Mouse (Mus musculus) ovary, postnatal 36 days (tissue): ENCODE data around the gene Lcp2.
"Not testable (repeated sequence)": the region's sequence is repeated elsewhere in the genome, so short reads cannot be mapped to it uniquely, and the experiment has no call there.

Experiments used
- DNase-seq: peaks from one replicate; pipeline ENCODE4 v3.0.0; 2022; ENCODE audit warnings: low spot score, mixed read lengths

Lcp2 gene

DNA sequence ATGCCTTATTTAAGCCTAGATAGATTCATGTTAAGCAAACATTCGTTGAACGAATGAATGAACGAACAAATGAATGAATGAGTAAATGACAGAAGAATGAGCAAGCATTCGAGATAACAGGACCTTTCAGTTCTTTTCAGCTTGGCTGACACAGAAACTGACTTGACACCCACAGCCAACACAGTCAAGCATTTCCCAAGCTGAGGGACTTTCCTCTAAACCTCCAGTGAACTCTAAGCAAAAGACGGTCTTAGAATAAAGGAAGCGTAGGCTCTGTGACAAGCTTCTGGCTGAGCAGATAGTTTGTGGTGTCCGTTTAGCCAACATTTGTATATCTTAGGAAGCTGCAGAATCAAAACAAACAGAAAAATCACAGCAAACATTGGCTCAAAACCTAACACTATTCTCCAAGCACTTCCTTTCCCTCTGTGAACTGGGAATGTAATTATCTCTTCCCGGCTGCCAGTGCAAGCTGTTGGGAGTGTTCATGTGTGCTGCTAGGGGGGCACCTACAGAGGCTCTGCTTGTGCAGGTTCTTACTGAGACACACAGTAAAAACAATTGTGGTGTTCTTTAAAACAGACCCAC is 39.5 kb downstream of the Lcp2 start:
- DNase-seq: no peak

DNA sequence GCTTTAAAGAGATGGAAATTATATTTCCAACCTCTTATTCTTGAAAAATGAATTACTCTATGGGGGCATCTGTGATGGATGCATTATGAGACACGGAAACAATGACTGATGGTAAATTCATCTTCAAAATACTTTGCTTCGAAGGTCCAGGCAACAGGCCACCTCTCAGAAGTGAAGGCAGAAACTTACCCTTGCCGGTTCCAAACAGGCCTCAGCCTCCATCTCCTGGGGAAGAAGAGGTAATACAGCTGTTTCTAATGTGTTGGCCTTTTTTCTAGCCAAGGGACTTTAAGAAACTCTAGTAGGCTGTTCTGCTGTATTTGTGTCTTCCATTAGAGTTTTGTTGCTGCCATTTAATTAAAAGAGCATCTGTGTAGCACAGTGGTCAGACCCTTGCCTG is 40.3 kb downstream of the Lcp2 start:
- no peak for DNase-seq

DNA sequence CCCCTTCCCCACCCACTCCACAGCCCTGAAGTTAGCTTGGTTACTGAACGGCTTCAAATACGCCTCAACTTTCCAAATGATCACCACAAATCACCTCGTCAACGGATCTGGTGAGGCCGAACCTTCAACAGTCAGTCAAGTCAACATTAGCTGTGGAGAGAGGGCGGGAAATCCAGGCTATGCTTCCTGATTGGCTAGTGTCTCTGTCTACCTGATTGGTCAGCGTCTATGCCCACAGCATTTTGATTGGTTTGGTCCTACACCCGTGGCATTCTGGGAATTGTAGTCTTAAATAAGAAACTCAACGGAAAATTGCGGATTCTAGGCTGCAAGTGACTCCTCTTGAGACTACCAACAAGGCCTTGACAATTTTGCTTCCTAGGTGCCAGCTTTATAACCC is 51.7 kb downstream of the Lcp2 start, which contains the start of gene 4930469K13Rik:
Gene 4930469K13Rik (minus strand): TSS at position 133 of the 400 bp plus-strand sequence.
- no peak for DNase-seq

DNA sequence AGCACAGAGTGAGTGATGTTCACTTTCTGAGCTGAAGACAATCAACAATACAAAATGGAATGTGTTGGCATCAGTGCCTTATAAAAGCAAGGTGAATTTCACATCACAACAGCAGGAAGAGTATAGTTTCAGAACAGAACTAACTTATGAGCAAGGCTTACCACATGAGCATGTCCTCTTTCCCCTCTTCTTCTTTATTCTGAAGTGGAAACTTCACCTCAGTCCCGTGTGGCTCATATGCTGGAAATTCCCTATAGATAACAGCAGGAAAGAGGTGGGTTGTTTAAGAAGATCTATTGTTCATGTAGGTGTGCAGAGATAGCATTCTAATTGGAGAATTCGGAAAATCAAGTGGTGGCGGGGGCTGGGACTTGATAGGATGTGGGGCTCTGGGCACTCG is 55.1 kb downstream of the Lcp2 start:
- no peak for DNase-seq

DNA sequence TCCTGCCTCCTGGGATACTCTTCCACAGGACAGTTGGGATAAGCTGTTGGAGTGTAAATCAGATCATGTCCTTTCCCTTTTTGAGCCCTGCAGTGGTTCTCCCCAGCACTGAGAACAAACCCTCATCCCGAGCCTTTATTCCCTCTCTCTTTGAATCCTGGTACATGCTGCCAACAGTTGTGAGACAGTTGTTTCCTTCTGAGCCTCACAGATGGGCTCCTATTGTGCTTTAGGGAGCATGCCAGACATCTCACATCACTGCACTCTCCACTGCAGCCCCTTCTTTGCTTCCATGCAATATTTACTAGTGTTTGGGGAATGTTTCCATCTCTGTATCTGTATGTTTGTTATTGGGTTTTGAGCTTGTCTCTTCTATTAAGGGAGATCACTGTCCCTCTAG is 58.2 kb downstream of the Lcp2 start:
- DNase-seq: no peak

DNA sequence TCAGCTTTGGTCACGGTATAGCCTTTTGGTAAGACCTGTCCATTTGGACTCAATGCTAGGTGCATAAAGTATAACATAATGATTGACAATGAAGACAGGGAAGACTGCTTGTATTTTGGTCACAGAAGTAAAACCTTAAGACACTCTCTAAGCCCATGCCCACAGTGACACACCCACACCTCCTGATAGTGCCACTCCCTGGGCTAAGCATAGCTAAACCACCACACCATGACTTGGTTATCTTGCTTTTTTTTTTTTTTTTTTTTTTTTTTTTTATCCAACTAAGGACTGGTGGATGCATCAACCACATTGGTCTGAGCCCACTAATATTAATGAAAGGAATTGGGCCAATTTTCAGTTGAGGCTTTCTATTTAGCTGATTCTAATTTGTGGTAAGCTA is 62.5 kb downstream of the Lcp2 start:
- no peak for DNase-seq

DNA sequence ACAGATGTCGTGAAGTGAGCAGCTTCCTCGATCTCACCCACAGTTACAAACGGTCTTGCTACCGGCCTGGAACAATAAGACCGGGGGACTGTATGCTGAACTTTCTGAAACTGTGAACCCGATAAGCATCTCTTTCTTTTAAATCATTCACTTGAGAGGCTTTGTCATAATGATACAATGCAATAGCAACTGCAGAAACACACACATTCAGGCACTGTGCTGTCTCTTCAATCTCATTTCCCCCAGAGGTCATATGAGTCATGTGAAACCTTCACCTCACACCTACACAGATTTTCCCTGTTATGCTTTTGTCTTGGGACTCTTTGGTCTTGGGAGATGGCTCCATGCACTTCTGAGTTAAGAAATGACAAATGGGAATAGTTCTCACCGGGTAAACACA is 65.2 kb downstream of the Lcp2 start:
- no peak for DNase-seq

DNA sequence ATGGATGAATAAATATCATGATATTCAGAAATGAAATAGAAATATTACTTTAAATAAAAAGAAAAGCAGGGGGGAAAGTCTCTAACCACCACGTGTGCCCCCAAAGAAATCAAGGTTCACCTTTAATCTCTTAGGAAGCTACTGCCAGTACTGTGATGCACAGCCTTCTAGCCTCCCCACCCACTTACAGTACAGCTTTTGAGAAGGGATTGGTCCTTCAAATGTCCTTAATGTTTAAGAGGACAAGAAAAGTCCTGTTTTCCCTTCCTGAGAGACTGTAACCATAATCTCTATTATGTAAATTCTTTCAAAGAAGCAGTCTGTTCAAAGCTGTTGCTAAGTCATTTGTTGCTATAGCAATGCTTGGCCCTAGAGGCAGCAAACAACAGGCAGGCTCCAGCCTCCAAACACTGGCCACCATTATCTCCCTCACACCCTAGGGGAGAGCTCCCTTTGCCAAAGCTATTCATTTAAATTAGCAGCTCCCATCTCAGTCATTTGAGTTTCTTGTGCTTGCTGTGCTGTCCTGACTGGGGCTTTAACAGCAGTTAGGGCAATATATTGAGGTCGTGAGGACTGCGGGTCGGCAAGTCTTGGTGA is 66.2 kb downstream of the Lcp2 start:
- no peak for DNase-seq

DNA sequence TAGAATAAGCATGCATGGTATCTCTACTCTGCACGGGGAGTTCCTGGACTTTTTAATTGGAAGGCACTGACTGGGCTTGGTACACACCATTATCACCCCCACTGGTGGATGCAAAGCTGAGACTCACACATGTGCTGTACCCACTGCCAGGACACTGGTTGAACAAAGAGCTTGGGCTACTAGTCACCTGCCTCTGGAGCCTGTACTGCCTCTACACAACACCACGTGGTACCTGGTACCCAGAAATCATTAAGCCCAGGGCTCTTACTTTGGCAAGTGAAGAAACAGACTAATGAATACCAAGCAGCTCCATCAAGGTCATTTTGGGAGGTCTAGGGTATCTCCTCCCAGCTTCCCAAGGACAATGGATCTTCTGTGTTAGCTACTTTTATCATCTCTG is 67.0 kb downstream of the Lcp2 start:
- DNase-seq: no peak

GRCm38 (mm10) chr11:34116572-34117135 is 69.9 kb downstream of the Lcp2 start:
- DNase-seq: no peak

GRCm38 (mm10) chr11:34117581-34117980 is 70.9 kb downstream of the Lcp2 start:
- no peak for DNase-seq

DNA sequence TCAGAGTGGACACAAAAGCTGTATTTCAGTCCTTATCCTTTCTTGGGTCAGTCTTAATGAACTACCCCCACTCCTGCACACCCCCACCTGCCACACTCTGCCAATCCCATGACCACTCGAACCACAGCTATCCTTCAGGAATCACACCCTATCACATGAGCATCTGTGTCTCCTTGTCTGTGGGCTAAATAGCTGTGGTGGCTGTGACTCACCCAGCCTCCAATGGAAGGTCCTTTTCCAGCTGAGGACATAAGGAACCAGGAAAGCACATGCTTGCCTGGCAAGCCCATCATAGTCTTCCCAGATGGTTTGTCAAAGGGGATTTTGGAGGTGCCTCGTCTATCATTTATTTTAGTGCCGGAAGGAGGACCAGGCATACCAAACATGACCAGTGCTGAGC is 71.6 kb downstream of the Lcp2 start:
- no peak for DNase-seq

- no peak for DNase-seq
These were observed 76.4 kb downstream of the Lcp2 start for GRCm38 (mm10) chr11:34123147-34123546.

DNA sequence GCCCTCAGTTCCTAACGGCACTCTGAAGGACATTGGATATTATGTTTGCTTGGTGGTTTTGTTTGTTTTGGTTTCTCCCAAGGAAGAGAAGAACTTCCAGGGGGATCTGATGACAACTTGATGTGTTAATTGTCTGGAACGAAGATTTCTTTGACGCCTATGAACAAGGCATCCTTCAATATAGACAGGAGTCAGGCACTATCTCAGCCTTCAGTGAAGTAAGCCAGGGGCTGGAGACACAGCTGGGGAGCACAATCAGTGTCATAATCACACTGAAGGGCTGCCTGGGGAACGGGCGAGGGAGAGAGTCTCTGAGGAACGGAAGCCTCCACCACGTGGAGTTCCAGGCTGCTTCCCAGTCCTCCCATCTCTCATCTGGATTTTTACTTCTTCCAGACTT is 78.1 kb downstream of the Lcp2 start:
- no peak for DNase-seq

DNA sequence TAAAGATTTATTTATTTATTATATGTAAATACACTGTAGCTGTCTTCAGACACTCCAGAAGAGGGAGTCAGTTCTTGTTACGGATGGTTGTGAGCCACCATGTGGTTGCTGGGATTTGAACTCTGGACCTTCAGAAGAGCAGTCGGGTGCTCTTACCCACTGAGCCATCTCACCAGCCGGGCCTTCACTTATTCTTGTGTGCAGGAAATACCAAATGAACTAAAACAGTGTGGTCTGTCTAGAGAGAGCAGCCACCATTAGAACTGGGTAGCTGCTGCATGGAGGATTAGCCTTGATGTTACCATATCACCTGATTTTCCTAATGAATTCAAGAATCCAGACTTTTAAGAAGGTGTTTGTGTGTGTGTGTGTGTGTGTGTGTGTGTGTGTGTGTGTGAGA is 79.0 kb downstream of the Lcp2 start:
- not testable (repeated sequence) for DNase-seq

- DNase-seq: no peak
These were observed 81.7 kb downstream of the Lcp2 start for GRCm38 (mm10) chr11:34128412-34128811.

DNA sequence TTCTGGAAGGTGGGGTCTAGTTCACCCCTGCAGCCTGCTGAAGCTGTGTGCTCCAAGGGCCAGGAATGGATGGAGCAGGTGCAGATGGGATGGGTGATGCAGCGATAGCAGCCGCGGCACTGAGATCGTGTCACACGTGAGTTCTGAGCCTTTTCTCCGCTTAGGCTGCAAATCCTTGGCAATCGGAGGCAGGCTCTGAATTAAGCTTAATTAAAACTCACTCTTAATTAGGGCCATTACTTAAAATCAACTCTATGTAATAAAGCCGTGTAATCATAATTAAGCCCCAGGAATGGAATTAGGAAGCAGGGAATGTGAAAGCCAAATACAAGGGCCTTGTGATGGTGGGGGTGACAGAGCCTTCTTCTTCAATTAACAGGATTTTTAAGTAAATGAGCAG is 92.6 kb downstream of the Lcp2 start:
- no peak for DNase-seq
